Mouse (Mus musculus): ENCODE data around the gene Cd27. TPM values are rescaled to one million over a fixed set of nuclear protein-coding genes. Genes with fewer than 3 reads are reported as not detected.
"Not testable (repeated sequence)": the region's sequence is repeated elsewhere in the genome, so short reads cannot be mapped to it uniquely, and the experiment has no call there.

Cd27 gene
- under 1 TPM; 0.43 to 0.73 TPM for total RNA-seq (2021)
- polyA plus RNA-seq (2012; rRNA removed): 0.74 and 0.88 TPM in 2 replicates
- long read RNA-seq, partial matches to known transcripts: 0 of 2 reads
- long read RNA-seq, other reads (novel, unspliced or antisense): 2 of 2 reads

DNA sequence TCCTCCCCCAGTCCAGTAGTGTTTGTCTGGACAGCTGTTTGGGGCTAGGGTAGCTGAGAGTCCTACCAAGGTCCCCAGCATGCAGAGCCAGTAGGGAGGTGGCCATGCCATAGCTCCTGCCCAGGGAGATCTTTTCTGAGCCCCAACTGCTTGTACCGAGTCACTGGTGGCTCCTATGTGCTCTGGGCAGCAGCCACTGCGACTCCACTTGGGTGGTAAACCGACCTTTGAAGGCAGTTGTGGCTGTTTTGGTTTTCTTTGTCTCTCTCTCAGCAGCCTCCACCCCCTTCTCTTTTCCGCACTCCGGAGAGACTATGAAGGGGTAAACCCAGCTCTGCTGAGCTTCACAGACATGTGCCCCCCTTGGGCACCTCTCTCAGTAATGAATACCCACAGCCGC is at the start of gene Cd27:
Cd27 (minus strand) TSS at position 229 of the 400 bp plus-strand sequence.
- no peak for DNase-seq

DNA sequence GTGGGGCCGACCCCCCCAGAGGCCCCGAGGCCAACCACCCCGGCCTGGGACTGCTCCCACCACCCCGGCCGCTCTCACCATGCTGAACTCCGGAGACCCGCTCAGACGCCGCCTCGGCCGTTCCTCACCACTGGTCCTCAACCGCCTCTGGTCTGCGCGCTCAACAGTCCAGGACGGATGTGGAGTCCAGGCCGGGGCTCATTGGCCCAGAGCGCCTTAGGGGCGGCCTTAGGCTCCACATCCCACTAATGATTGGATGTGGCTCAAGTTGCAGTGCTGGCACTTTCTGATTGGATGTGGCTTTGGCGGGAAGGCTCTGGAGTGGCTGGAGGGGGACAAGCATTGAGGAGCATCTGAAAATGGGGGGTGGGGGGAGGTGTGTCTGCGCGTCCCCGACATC is 49.1 kb upstream of the Cd27 start, which contains the start of gene Tuba3a:
Tuba3a (minus strand) TSS at position 153 of the 400 bp plus-strand sequence.
- DNase-seq: no peak

GRCm38 (mm10) chr6:125284751-125285150 is 47.9 kb upstream of the Cd27 start:
- no peak for DNase-seq

DNA sequence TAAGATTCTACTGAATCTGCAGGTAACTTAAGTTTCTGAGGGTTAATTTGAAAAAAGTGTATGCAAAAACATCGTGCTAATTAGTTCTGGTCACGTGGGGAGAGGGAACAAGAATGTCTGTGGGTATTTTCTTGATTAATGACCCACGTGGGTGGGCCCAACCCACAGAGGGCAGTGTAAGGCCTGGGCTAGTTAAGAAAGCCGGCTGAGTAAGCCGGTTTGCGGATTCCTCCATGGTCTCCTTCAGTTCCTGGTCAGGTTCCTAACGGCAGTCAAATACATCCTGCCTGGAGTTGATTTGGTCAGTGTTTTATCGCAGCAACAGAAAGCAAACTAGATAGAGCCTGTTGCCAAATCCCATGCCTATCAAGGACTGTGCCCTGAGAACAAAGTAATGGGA is 47.4 kb upstream of the Cd27 start:
- no peak for DNase-seq

GRCm38 (mm10) chr6:125282721-125283120 is 45.9 kb upstream of the Cd27 start:
- DNase-seq: not testable (repeated sequence)

GRCm38 (mm10) chr6:125279729-125280128 is 42.9 kb upstream of the Cd27 start:
- DNase-seq: no peak

- peak; percentile 43 for DNase-seq
These were observed 38.2 kb upstream of the Cd27 start for GRCm38 (mm10) chr6:125274841-125275563.

- DNase-seq: no peak
These were observed 35.5 kb upstream of the Cd27 start for GRCm38 (mm10) chr6:125272228-125272785.

DNA sequence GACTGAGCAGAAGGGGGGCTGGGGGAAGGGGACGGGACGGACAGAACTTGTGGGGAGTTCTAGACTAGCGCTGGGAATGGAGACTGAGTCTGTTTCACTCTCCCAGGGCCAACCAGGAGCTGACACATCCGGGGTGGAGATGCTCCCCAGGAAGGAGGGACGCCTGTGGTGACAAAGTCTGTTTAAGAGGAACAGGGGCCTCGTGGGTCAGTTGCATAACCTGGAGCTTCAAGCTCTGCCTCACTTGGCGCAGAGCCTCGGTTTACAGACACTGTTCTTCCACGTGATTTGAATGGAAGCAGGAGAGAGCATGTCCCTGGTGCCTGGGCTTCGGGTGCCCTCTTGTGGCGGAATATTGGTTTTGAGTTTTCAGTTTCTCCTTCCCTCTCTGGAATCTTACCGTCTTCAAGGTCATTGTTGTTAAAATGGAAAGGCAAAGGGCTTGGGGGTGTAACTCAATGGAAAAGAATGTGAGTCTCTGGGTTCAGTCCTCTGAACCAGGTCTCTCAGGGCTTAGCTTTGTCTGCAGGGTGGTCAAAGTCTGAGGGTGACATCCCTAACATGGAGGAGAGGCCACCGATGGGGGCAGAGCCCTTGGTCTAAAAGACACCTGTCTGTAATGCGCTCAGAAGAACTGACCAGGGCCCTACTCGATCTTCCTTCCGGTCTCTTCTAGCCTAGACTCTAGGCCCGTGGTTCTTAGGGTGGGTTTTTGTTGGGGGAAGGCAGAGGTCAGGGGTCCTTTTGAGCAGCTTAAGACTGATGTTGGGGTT is 34.8 kb upstream of the Cd27 start:
- DNase-seq: peak; percentile 93

- no peak for DNase-seq
These were observed 32.0 kb upstream of the Cd27 start for GRCm38 (mm10) chr6:125268799-125269198.

DNA sequence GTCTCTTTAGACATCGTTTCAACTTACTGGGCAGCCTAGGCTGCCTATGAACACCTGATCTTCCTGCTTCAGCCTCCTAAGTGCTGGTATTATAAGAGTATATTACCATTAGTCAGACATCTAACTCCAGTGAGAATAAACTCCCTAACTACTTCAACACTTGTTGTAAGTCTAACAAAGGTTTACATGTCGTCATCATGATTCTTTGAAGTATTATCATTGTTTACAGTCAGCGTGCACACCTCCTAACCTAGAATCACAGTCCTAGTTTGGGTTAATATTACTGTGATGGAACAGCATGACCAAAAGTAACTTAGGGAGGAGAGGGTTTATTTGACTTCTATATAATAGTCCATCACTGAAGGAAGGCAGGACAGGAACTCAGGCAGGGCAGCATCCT is 30.7 kb upstream of the Cd27 start:
- DNase-seq: no peak

GRCm38 (mm10) chr6:125266600-125266999 is 29.8 kb upstream of the Cd27 start:
- DNase-seq: not testable (repeated sequence)

DNA sequence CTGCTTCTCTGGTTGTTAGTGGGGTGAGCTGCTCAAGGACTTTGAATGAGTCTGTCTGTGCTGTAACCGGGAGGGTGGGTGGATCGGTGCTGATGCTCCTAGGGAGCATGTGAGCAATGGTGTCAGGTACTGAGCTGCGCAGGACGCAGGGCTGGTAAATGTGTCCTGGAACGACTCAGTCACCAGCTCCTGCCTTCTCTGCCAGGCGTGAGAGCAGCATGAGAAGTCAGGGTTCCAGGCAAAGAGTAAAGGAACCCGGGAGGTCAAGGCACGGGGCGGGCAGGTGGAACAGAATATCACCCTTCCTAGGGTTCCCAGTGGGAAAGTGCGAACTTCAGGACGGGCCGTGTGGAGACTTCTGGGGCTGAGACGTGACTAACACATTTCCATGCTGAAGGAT is 29.3 kb upstream of the Cd27 start:
- DNase-seq: no peak

- DNase-seq: no peak
These were observed 28.4 kb upstream of the Cd27 start for GRCm38 (mm10) chr6:125265239-125265638.

DNA sequence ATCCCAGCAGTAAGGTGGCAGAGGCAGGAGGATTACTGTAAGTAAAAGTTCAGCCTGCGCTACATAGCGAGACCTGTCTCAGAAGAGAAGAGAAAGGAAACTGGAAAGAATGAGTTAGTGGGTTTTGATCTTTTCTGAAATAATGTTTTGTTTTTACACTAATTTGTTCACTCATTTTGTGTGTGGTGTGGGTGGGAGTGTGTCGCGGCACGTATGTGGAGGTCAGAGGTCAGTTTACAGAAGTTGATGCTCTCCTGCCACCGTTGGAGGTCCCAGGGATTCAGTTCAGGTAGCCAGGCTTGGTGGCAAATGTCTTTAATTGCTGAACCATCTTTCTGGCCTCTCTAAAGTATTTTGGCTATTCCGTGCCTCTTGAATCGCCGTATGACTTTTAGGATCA is 27.4 kb upstream of the Cd27 start:
- DNase-seq: no peak

- no peak for DNase-seq
These were observed 23.3 kb upstream of the Cd27 start for GRCm38 (mm10) chr6:125260006-125260555.

- peak; percentile 71 for DNase-seq
These were observed 19.6 kb upstream of the Cd27 start for GRCm38 (mm10) chr6:125256222-125256966.

DNA sequence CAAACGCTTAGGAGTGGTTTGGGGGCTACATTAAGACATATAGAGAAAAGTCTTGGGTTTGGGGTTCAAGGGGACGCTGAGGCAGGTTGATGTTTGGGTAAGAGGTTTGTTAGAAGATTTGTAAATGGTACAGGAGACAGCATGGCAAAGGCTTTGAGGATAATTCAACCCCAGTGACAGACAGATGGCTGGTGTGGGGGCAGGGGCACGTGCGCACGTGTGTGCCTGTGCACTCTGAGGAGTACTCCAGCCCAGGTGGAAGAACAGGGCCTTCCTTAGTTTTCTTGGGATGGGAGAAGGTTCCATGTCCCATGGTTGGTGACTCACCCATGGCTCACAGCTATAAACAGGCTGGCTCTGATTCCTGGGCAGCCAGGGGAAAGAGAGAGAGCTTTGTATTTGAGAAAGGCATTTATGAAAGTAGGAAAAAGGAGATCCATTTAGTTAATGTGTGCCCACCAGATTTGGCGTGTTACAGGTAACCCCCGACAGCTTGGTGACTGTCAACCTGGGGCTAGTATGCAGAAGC is 18.8 kb upstream of the Cd27 start:
- DNase-seq: no peak

- no peak for DNase-seq
These were observed 17.3 kb upstream of the Cd27 start for GRCm38 (mm10) chr6:125253863-125254715.

GRCm38 (mm10) chr6:125252711-125253110 is 15.9 kb upstream of the Cd27 start:
- DNase-seq: no peak

All from adrenal gland, adult 2 months (tissue).